Mouse (Mus musculus) layer of hippocampus, postnatal 14 days (tissue): ENCODE results near the gene Olfr402. TPM values are rescaled to one million over a fixed set of nuclear protein-coding genes. Genes with fewer than 3 reads are reported as not detected.
"Not testable (repeated sequence)": the region's sequence is repeated elsewhere in the genome, so short reads cannot be mapped to it uniquely, and the experiment has no call there.

Source experiments
- DNase-seq, 2 experiments: peaks; one replicate each; pipeline ENCODE4 v3.0.0; 2021 to 2022; ENCODE audit warnings: low spot score in 2 of 2, mixed read lengths in 1 of 2
- long read RNA-seq, 2 experiments: library from polyadenylated mRNA; stranded (forward); transcript quantifications; one replicate each; pipeline ENCODE4 v2.0.0; 2021
- total RNA-seq, 2 experiments: library from RNA; stranded (reverse); gene quantifications; 2 replicates each; pipeline ENCODE4 v1.2.3; 2021

The Olfr402 gene
- not detected for total RNA-seq
- long read RNA-seq, experiment 1: 0 reads
- long read RNA-seq, experiment 2: 0 reads

GRCm38 (mm10) chr11:74153229-74153628 lies at the start of gene Olfr402:
Gene Olfr402 (plus strand): TSS chr11:74153529.
- no peak for DNase-seq

DNA sequence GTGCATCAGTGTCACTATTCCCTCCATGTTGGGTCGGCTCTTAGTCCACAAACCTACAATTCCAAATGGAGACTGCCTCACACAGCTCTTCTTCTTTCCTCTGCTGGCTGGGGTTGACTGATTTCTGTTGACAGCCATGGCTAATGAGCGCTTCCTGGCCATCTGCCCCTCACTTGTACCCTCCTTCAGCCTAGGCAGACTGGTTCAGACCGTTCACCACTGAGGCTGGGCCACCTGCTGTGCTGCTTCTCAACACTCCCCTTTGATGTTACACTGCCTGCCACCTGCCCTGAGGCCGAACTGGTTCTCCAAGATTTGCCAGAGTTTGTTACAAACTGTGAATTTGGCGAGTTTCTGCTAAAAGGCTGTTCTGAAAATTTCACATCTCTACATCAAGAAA lies 48.3 kb upstream of the Olfr402 start:
- DNase-seq: no peak

DNA sequence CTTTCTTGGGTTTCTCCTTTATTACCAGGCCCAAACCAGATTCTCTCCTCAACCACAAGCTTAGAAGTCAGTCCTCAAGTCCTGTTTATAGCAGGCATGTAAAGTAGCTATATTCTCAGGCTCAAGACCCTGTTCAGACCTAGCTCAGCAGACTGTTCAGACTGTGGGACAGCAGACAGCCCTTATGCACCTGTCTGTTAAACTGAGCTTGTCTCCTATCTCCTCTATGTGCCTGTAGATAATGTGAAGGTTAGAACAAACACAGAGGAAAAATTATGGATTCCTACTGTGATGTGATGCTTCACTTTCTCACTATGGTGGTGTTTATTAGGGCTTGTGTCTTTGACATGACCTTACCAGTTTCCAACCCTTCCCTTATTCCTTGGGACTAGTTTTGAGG lies 39.9 kb upstream of the Olfr402 start, which contains the start of gene Olfr401:
TSS of gene Olfr401 (plus strand) at position 301 of the 400 bp plus-strand sequence.
- DNase-seq: no peak

DNA sequence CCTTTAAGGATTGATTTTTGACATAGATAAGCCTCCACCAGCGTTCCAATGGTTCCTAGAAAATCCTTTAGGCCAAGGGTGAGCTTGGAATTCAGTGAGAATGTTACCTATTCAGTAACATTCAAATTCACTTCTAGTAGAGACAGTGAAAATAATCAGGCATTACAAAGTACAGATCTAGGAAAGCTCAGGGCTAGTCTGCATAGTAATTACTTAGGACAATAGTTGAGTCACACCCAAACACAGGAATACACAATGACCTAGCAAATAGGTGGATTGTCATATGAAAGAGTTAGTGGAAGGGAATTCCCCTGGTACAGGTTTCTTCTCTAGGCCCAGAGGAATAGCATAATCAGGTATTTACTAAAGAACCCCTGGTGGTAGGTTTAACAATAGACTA lies 13.3 kb upstream of the Olfr402 start:
- not testable (repeated sequence) for DNase-seq

GRCm38 (mm10) chr11:74145866-74146265 lies 7.5 kb upstream of the Olfr402 start:
- DNase-seq: no peak

DNA sequence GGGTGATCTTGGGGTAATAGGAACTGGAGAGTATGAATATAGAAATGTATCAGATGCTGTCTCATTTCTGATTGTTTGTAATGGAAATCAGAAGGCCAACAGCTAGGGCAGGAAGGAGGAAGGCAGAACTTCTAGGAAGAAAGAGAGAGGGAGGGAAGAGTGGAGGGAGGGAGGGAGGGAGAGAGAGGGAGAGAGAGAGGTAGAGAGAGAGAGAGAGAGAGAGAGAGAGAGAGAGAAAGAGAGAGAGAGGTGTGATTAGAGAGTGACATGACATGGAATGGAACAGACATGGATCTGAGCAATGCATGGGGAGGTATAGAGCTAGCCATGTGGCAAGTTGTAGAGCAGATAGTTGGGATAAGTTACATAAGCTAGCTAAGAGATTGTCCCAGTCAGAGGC lies 15.4 kb downstream of the Olfr402 start:
- no peak for DNase-seq

- DNase-seq: no peak
Measured at GRCm38 (mm10) chr11:74183168-74183567, 29.8 kb downstream of the Olfr402 start.

DNA sequence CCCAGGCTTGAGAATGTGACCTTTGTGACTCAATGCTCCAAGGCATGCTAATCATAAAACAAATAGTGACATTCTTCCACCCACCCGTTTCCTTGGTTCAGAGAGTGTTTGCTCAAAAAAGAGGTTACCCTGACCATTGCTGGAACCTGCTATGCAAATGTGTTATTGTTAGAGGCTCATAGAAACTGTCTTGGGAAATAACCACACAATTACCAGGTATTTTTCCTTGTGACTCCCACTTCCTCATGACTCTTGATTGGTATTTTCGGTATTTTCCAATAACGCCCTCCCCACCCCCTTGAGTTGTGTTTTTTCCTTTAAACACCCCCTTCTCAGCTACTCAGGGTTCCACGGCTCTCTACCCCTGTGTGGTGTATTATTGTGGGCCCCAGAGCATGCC lies 30.4 kb downstream of the Olfr402 start:
- DNase-seq: no peak

GRCm38 (mm10) chr11:74185949-74186348 lies 32.6 kb downstream of the Olfr402 start, which contains the start of gene Olfr403:
Gene Olfr403 (plus strand): TSS chr11:74186249.
- no peak for DNase-seq

Other genes starting within 250 kb of the Olfr402 start
- gene Olfr395, start 244.2 kb upstream of the Olfr402 start, total RNA-seq: not detected
- not detected for gene Olfr23, start 216.9 kb upstream of the Olfr402 start, total RNA-seq
- gene Olfr397, start 192.7 kb upstream of the Olfr402 start, total RNA-seq: not detected
- gene Olfr398, start 163.1 kb upstream of the Olfr402 start, total RNA-seq: not detected
- gene Olfr139, start 97.0 kb upstream of the Olfr402 start, total RNA-seq: not detected
- gene Olfr399, start 96.9 kb upstream of the Olfr402 start, total RNA-seq: not detected
- not detected for gene Zfp616, start 83.6 kb upstream of the Olfr402 start, total RNA-seq
- gene Olfr401, start 39.8 kb upstream of the Olfr402 start, total RNA-seq: not detected
- gene Olfr403, start 32.7 kb downstream of the Olfr402 start, total RNA-seq: not detected
- not detected for gene Olfr43, start 57.9 kb downstream of the Olfr402 start, total RNA-seq
- not detected for gene Olfr406, start 106.3 kb downstream of the Olfr402 start, total RNA-seq
- gene Olfr59, start 130.2 kb downstream of the Olfr402 start, total RNA-seq: not detected
- not detected for gene Olfr410, start 184.5 kb downstream of the Olfr402 start, total RNA-seq
- not detected for gene Olfr411, start 199.1 kb downstream of the Olfr402 start, total RNA-seq
- gene Olfr412, start 208.5 kb downstream of the Olfr402 start, total RNA-seq: not detected